Mouse (Mus musculus): ENCODE results near the gene Rpl23a. TPM values are rescaled to one million over a fixed set of nuclear protein-coding genes. Genes with fewer than 3 reads are reported as not detected.

The Rpl23a gene
- total and polyA plus RNA-seq, 3 experiments: 2,892 to 4,112 TPM; not detected in 1

DNA sequence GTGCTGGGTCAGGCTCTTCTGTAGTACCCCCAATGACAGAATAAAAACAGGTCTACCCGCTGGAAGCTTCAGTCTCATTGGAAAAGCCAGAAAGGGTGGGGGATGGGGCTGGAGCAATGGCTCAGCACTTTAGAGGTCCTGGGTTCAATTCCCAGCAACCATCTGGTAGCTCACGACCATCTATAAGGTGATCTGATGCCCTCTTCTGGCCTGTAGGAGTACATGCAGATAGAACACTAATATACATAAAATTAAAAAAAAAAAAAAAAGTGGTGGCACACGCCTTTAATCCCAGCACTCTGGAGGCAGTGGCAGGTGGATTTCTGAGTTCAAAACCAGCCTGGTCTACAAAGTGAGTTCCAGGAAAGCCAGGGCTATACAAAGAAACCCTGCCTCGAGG lies 12.1 kb downstream of the Rpl23a start:
- H3K9me3 ChIP-seq (replicated peaks; ENCODE audit: insufficient read depth, low read length): no peaks in the 10 kb centered on the region
- TF ChIP-seq MAFK (IDR thresholded peaks at IDR 0.05; ENCODE audit: borderline replicate concordance, low read depth, low read length): no peak
- TF ChIP-seq MAZ (IDR thresholded peaks at IDR 0.05; ENCODE audit: low read depth, low read length): peak; percentile 61; the same call in 1 of the 2 replicates
- no peak for TF ChIP-seq USF1 (IDR thresholded peaks at IDR 0.05; ENCODE audit: low read depth, low read length)
- TF ChIP-seq SMC3 (IDR thresholded peaks at IDR 0.05; ENCODE audit: low read depth, low read length): peak; percentile 74
- 0 out of 2 replicates have a peak, but pooled peaks have one; percentile 35 for TF ChIP-seq JUND (IDR thresholded peaks at IDR 0.05; ENCODE audit: low read depth, low read length)
- no peak for TF ChIP-seq MEF2A (IDR thresholded peaks at IDR 0.05; ENCODE audit: extremely low read depth, insufficient replicate concordance, low read depth, low read length, poor library complexity, severe bottlenecking)
- TF ChIP-seq UBTF (IDR thresholded peaks at IDR 0.05; ENCODE audit: borderline replicate concordance, insufficient read depth, low read depth, low read length): no peak
- no peak for TF ChIP-seq RCOR1 (IDR thresholded peaks at IDR 0.05; ENCODE audit: low read depth, low read length)
- TF ChIP-seq POLR2AphosphoS2 (IDR thresholded peaks at IDR 0.05; ENCODE audit: low read length): no peak
- TF ChIP-seq TCF12 (IDR thresholded peaks at IDR 0.05; ENCODE audit: low read depth, low read length): no peak
- TF ChIP-seq ETS1 (IDR thresholded peaks at IDR 0.05; ENCODE audit: low read depth, low read length): no peak
- TF ChIP-seq NRF1 (IDR thresholded peaks at IDR 0.05; ENCODE audit: insufficient read depth, low read depth, low read length, poor library complexity, severe bottlenecking): no peak
- TF ChIP-seq EP300 (IDR thresholded peaks at IDR 0.05; ENCODE audit: low read depth in 1 of 2, low read length in 2 of 2): no peak
- TF ChIP-seq SIN3A (IDR thresholded peaks at IDR 0.05; ENCODE audit: low read length): peak; percentile 50; the same call in 1 of the 2 replicates
- no peak for TF ChIP-seq POLR2AphosphoS5 (IDR thresholded peaks at IDR 0.05; ENCODE audit: borderline replicate concordance, low read depth, low read length)
- TF ChIP-seq POLR2A (IDR thresholded peaks at IDR 0.05; ENCODE audit: control insufficient read depth in 1 of 2, insufficient read depth in 1 of 2, low read depth in 1 of 2, low read length in 2 of 2, poor library complexity in 1 of 2): no peak
- 0 out of 2 replicates have a peak, but pooled peaks have one; percentile 53 for TF ChIP-seq MYC (IDR thresholded peaks at IDR 0.05; ENCODE audit: low read depth, low read length)
- 0 out of 2 replicates have a peak, but pooled peaks have one; percentile 14 for TF ChIP-seq GATA1 (IDR thresholded peaks at IDR 0.05; ENCODE audit: low read depth, low read length)
- TF ChIP-seq ZKSCAN1 (IDR thresholded peaks at IDR 0.05; ENCODE audit: low read depth, low read length): no peak; the same call in 1 of the 2 replicates
- TF ChIP-seq RAD21 (IDR thresholded peaks at IDR 0.05; ENCODE audit: low read depth, low read length): peak; percentile 74
- no peak for TF ChIP-seq ZMIZ1 (IDR thresholded peaks at IDR 0.05; ENCODE audit: low read depth, low read length)
- TF ChIP-seq TAL1 (IDR thresholded peaks at IDR 0.05; ENCODE audit: low read length): no peak
- TF ChIP-seq MAX (IDR thresholded peaks at IDR 0.05; ENCODE audit: low read length): no peak
- no peak for TF ChIP-seq USF2 (IDR thresholded peaks at IDR 0.05; ENCODE audit: borderline replicate concordance in 1 of 2, insufficient read depth in 1 of 2, low read depth in 1 of 2, low read length in 2 of 2)
- no peak for TF ChIP-seq BHLHE40 (IDR thresholded peaks at IDR 0.05; ENCODE audit: borderline replicate concordance, low read depth, low read length)
- no peak for TF ChIP-seq HCFC1 (IDR thresholded peaks at IDR 0.05; ENCODE audit: low read depth, low read length)
- TF ChIP-seq GABPA (IDR thresholded peaks at IDR 0.05; ENCODE audit: low read depth, low read length): 0 out of 2 replicates have a peak, but pooled peaks have one; percentile 26
- no peak for TF ChIP-seq E2F4 (IDR thresholded peaks at IDR 0.05; ENCODE audit: borderline replicate concordance, low read depth, low read length)
- 0 out of 2 replicates have a peak, but pooled peaks have one; percentile 24 for TF ChIP-seq MXI1 (IDR thresholded peaks at IDR 0.05; ENCODE audit: low read depth, low read length)
- no peak for TF ChIP-seq TBP (IDR thresholded peaks at IDR 0.05; ENCODE audit: low read depth, low read length)
- TF ChIP-seq NELFE (IDR thresholded peaks at IDR 0.05; ENCODE audit: low read depth, low read length): no peak
- TF ChIP-seq ZNF384 (IDR thresholded peaks at IDR 0.05; ENCODE audit: low read depth, low read length): peak; percentile 98
- peak; percentile 81 for TF ChIP-seq ZC3H11A (IDR thresholded peaks at IDR 0.05; ENCODE audit: low read depth, low read length)
- no peak for TF ChIP-seq ELF1 (IDR thresholded peaks at IDR 0.05; ENCODE audit: low read depth, low read length)
- peak; percentile 42 to 76 (median 53) for TF ChIP-seq CTCF (IDR thresholded peaks at IDR 0.05 in 2 of 3, conservative IDR thresholded peaks at IDR 0.05 in 1 of 3; ENCODE audit: control insufficient read depth in 1 of 3, insufficient read depth in 1 of 3, low read depth in 2 of 3, low read length in 3 of 3, poor library complexity in 1 of 3, severe bottlenecking in 1 of 3)
- TF ChIP-seq MYB (IDR thresholded peaks at IDR 0.05; ENCODE audit: low read depth, low read length): no peak
- H3K36me3 ChIP-seq (ENCODE audit: control insufficient read depth in 1 of 2, insufficient read depth in 2 of 2, low read length in 2 of 2): peaks cover 0 to 17% of the 10 kb centered on the region in 2 experiments; a peak in 2 of 4 replicates
- no peak overlapping the region for H3K9ac ChIP-seq (ENCODE audit: control insufficient read depth, low read depth, low read length, poor library complexity, severe bottlenecking)
- peak; percentile 82 for DNase-seq (ENCODE audit: low read depth, low spot score)
- H3K4me3 ChIP-seq (ENCODE audit: control insufficient read depth in 1 of 2, insufficient read depth in 1 of 2, low read depth in 2 of 2, low read length in 2 of 2): no peak overlapping the region
- H3K79me2 ChIP-seq (ENCODE audit: control insufficient read depth, insufficient read depth, low read length, poor library complexity): no peaks in the 10 kb centered on the region
- H3K27me3 ChIP-seq (ENCODE audit: control insufficient read depth in 1 of 2, insufficient read depth in 2 of 2, low read length in 2 of 2): no peaks in the 10 kb centered on the region
- peaks cover 16 to 26% of the 10 kb centered on the region in 2 experiments for H3K4me1 ChIP-seq (ENCODE audit: control insufficient read depth in 1 of 2, insufficient read depth in 2 of 2, low read length in 2 of 2)
- no peak overlapping the region for H3K27ac ChIP-seq (ENCODE audit: control insufficient read depth, low read depth, low read length)
